Mouse (Mus musculus): ENCODE measurements around the gene Fcer1a. TPM values are rescaled to one million over a fixed set of nuclear protein-coding genes. Genes with fewer than 3 reads are reported as not detected.

The Fcer1a gene
- polyA plus RNA-seq, 1 experiment from 2014 or later: not detected

Other genes with a start within 250 kb of the Fcer1a start
- not detected in 2 replicates for gene Olfr1408, start 89.8 kb downstream of the Fcer1a start, polyA plus RNA-seq (2015; fragmentation: Nextera tagmentation; extraction: Ambion mirVana)
- gene Olfr1406, start 36.6 kb downstream of the Fcer1a start, polyA plus RNA-seq (2015; fragmentation: Nextera tagmentation; extraction: Ambion mirVana): not detected in 2 replicates
- not detected in 2 replicates for gene Olfr218, start 29.4 kb downstream of the Fcer1a start, polyA plus RNA-seq (2015; fragmentation: Nextera tagmentation; extraction: Ambion mirVana)
- not detected in 2 replicates for gene Olfr1404, start 14.8 kb downstream of the Fcer1a start, polyA plus RNA-seq (2015; fragmentation: Nextera tagmentation; extraction: Ambion mirVana)
- gene Olfr418, start 38.8 kb upstream of the Fcer1a start, polyA plus RNA-seq (2015; fragmentation: Nextera tagmentation; extraction: Ambion mirVana): not detected in 2 replicates
- not detected in 2 replicates for gene Mptx2, start 50.6 kb upstream of the Fcer1a start, polyA plus RNA-seq (2015; fragmentation: Nextera tagmentation; extraction: Ambion mirVana)
- 18.6 and 19.9 TPM in 2 replicates for gene Ackr1, start 106.5 kb upstream of the Fcer1a start, polyA plus RNA-seq (2015; fragmentation: Nextera tagmentation; extraction: Ambion mirVana)
- 0.83 and 2.0 TPM in 2 replicates for gene Aim2, start 123.7 kb upstream of the Fcer1a start, polyA plus RNA-seq (2015; fragmentation: Nextera tagmentation; extraction: Ambion mirVana)
- 81.5 and 84.8 TPM in 2 replicates for gene Cadm3, start 140.5 kb upstream of the Fcer1a start, polyA plus RNA-seq (2015; fragmentation: Nextera tagmentation; extraction: Ambion mirVana)